Comparison of ENCODE assay signal across 9 mouse cellular contexts in genomic region chr2:167294926-167295325, GRCm38 (mm10). TPM values are rescaled to one million over a fixed set of nuclear protein-coding genes. Genes with fewer than 3 reads are reported as not detected.
DNase-seq lines count a peak whose midpoint lies in the region; ATAC-seq and TF ChIP-seq lines count a peak whose summit lies in the region.
"Had no signal": no experiment of that assay in that cellular context is flagged by ENCODE, and none has a peak within 500 bp of the region (broad histone marks: within the 10 kb centered on the region; RNA-seq: fewer than 3 reads in every experiment).

No protein-coding gene starts in this region.

- peaks cover 10% of the 10 kb centered on the region for H3K36me3 ChIP-seq in hindbrain, embryonic 10.5 days
- no peaks in the 10 kb centered on the region for H3K36me3 ChIP-seq in hindbrain, embryonic 13.5 days
- no peaks in the 10 kb centered on the region for H3K36me3 ChIP-seq in heart, embryonic 16.5 days (ENCODE audit: control insufficient read depth, insufficient read depth)
- H3K36me3 ChIP-seq in liver, embryonic 14.5 days (replicated peaks; ENCODE audit: control insufficient read depth, insufficient read depth, low read depth), result no peaks in the 10 kb centered on the region

- TF ChIP-seq EP300 in liver, embryonic 14.5 days (IDR thresholded peaks at IDR 0.05; ENCODE audit: low read depth), result no peak

- H3K4me2 ChIP-seq in hindbrain, embryonic 13.5 days, result no peak overlapping the region
- peak overlapping the region; percentile 23; the same call in 1 of the 2 replicates for H3K4me2 ChIP-seq in heart, embryonic 16.5 days (ENCODE audit: low read depth, low read length)
- H3K4me2 ChIP-seq in liver, embryonic 14.5 days (ENCODE audit: low read depth), result no peak overlapping the region; the same call in 1 of the 2 replicates

- H3K4me3 ChIP-seq in hindbrain, embryonic 10.5 days, result no peak overlapping the region
- no peak overlapping the region for H3K4me3 ChIP-seq in hindbrain, embryonic 13.5 days
- peak overlapping the region; percentile 24; the same call in 1 of the 2 replicates for H3K4me3 ChIP-seq in heart, embryonic 16.5 days (ENCODE audit: low read length)
- H3K4me3 ChIP-seq in liver, embryonic 14.5 days (ENCODE audit: insufficient read depth in 1 of 2, low read depth in 2 of 2, low read length in 2 of 2), result peak overlapping the region in 1 of 2 experiments; percentile 7; a peak in 1 of 4 replicates

- no peak for ATAC-seq in hindbrain, embryonic 13.5 days (ENCODE audit: low FRiP score)
- ATAC-seq in heart, embryonic 16.5 days (replicated peaks; ENCODE audit: extremely low read depth, insufficient read depth, low FRiP score), result no peak
- ATAC-seq in liver, embryonic 14.5 days (ENCODE audit: insufficient read depth), result no peak
- ATAC-seq in erythroid progenitor cell, adult 5-6 weeks (replicated peaks; ENCODE audit: low FRiP score, poor library complexity, severe bottlenecking), result no peak

- H3K4me1 ChIP-seq in hindbrain, embryonic 10.5 days (replicated peaks), result peaks cover 55% of the 10 kb centered on the region
- peaks cover 28% of the 10 kb centered on the region for H3K4me1 ChIP-seq in hindbrain, embryonic 13.5 days (replicated peaks)
- H3K4me1 ChIP-seq in heart, embryonic 16.5 days (ENCODE audit: control insufficient read depth, insufficient read depth, low read length), result peaks cover 16% of the 10 kb centered on the region
- H3K4me1 ChIP-seq in liver, embryonic 14.5 days (replicated peaks; ENCODE audit: control insufficient read depth in 2 of 2, insufficient read depth in 2 of 2, low read length in 1 of 2), result peaks cover 23 to 42% of the 10 kb centered on the region in 2 experiments

- 58% methylated on average over 15 of the region's 15 CpGs for WGBS in hindbrain, embryonic 10.5 days
- 52% methylated on average over 15 of the region's 15 CpGs for WGBS in hindbrain, embryonic 13.5 days
- 59% methylated on average over 15 of the region's 15 CpGs for WGBS in heart, embryonic 16.5 days
- WGBS in liver, embryonic 14.5 days (ENCODE audit: insufficient replicate concordance), result 59% methylated on average over 15 of the region's 15 CpGs

- no peaks in the 10 kb centered on the region for H3K27me3 ChIP-seq in hindbrain, embryonic 10.5 days (ENCODE audit: insufficient read depth, poor library complexity, severe bottlenecking)
- no peaks in the 10 kb centered on the region for H3K27me3 ChIP-seq in hindbrain, embryonic 13.5 days
- H3K27me3 ChIP-seq in heart, embryonic 16.5 days (ENCODE audit: control insufficient read depth, insufficient read depth, low read length), result no peaks in the 10 kb centered on the region
- no peaks in the 10 kb centered on the region for H3K27me3 ChIP-seq in liver, embryonic 14.5 days (ENCODE audit: control insufficient read depth, insufficient read depth, low read length)

- H3K27ac ChIP-seq in hindbrain, embryonic 10.5 days, result peak overlapping the region; percentile 71
- H3K27ac ChIP-seq in hindbrain, embryonic 13.5 days, result no peak overlapping the region
- no peak overlapping the region for H3K27ac ChIP-seq in heart, embryonic 16.5 days (ENCODE audit: low read length)
- no peak overlapping the region for H3K27ac ChIP-seq in liver, embryonic 14.5 days
- H3K27ac ChIP-seq: macrophage had no signal

- no peaks in the 10 kb centered on the region for H3K9me3 ChIP-seq in hindbrain, embryonic 10.5 days
- H3K9me3 ChIP-seq in hindbrain, embryonic 13.5 days, result no peaks in the 10 kb centered on the region
- H3K9me3 ChIP-seq in heart, embryonic 16.5 days (replicated peaks; ENCODE audit: control insufficient read depth, low read length), result no peaks in the 10 kb centered on the region
- H3K9me3 ChIP-seq in liver, embryonic 14.5 days (ENCODE audit: control insufficient read depth, low read length), result no peaks in the 10 kb centered on the region

- no peak for DNase-seq in hindbrain, embryonic 10.5 days (ENCODE audit: low spot score)
- DNase-seq in urinary bladder, postnatal 10 days (ENCODE audit: low spot score), result peak; percentile 7
- DNase-seq in urinary bladder, postnatal 25 days (ENCODE audit: low spot score), result no peak
- DNase-seq in liver, embryonic 14.5 days (ENCODE audit: low read depth in 3 of 3, low spot score in 3 of 3), result no peak
- DNase-seq in left cerebral cortex, adult 11 months (ENCODE audit: low spot score), result no peak

- H3K9ac ChIP-seq in hindbrain, embryonic 13.5 days, result no peak overlapping the region
- H3K9ac ChIP-seq in heart, embryonic 16.5 days (ENCODE audit: low read length), result no peak overlapping the region
- H3K9ac ChIP-seq in liver, embryonic 14.5 days (replicated peaks), result no peak overlapping the region

- TF ChIP-seq CTCF in liver, embryonic 14.5 days (IDR thresholded peaks at IDR 0.05; ENCODE audit: low read depth), result peak; percentile 5; the same call in 1 of the 2 replicates

RNA-seq across cellular contexts. Expression of gene B4galt5, which starts 54.1 kb away (rescaled TPM):
- 8.4 and 10.6 TPM in 2 replicates for polyA plus RNA-seq in hindbrain, embryonic 10.5 days (2016; fragmentation: Nextera tagmentation; extraction: Ambion mirVana)
- polyA plus RNA-seq in hindbrain, embryonic 13.5 days (2015; fragmentation: Nextera tagmentation; extraction: Ambion mirVana), result 12.3 and 12.5 TPM in 2 replicates
- 8.1 and 8.3 TPM in 2 replicates for polyA plus RNA-seq in heart, embryonic 16.5 days (2015; fragmentation: Nextera tagmentation; extraction: Ambion mirVana)
- polyA plus RNA-seq in liver, embryonic 14.5 days (2012; rRNA removed), result 2.3 TPM in 2 replicates
- polyA plus RNA-seq in liver, embryonic 14.5 days (2014; fragmentation: Nextera tagmentation; extraction: Ambion mirVana), result 2.3 and 2.7 TPM in 2 replicates
- total RNA-seq in erythroid progenitor cell, adult 5-6 weeks (2015; ENCODE audit: low replicate concordance), result 4.7 and 7.5 TPM in 2 replicates
- 13.3 and 29.0 TPM in 2 replicates for total RNA-seq in erythroid progenitor cell, adult 5-6 weeks (2017; ENCODE audit: low replicate concordance)

RNA-seq across cellular contexts. Expression of gene Ptgis, which starts 54.5 kb away (rescaled TPM):
- polyA plus RNA-seq in hindbrain, embryonic 10.5 days (2016; fragmentation: Nextera tagmentation; extraction: Ambion mirVana), result 10.8 and 10.9 TPM in 2 replicates
- polyA plus RNA-seq in hindbrain, embryonic 13.5 days (2015; fragmentation: Nextera tagmentation; extraction: Ambion mirVana), result 5.8 and 6.5 TPM in 2 replicates
- polyA plus RNA-seq in heart, embryonic 16.5 days (2015; fragmentation: Nextera tagmentation; extraction: Ambion mirVana), result 20.4 and 21.4 TPM in 2 replicates
- 0.36 and 0.39 TPM in 2 replicates for polyA plus RNA-seq in liver, embryonic 14.5 days (2012; rRNA removed)
- polyA plus RNA-seq in liver, embryonic 14.5 days (2014; fragmentation: Nextera tagmentation; extraction: Ambion mirVana), result 0.33 and 0.46 TPM in 2 replicates
- total RNA-seq in erythroid progenitor cell, adult 5-6 weeks (2015; ENCODE audit: low replicate concordance), result not detected in 2 replicates
- total RNA-seq in erythroid progenitor cell, adult 5-6 weeks (2017; ENCODE audit: low replicate concordance), result not detected in 2 replicates
- polyA plus RNA-seq: macrophage had no signal
